Mouse (Mus musculus): ENCODE data around the gene Fam189a1.

Gene Fam189a1

GRCm38 (mm10) chr7:64830214-64830995, 326.0 kb downstream of the Fam189a1 start:
- in situ Hi-C loops (cut with MboI, MseI), result no loop called here

- in situ Hi-C loops (cut with MboI, MseI), result no loop called here
Observed at GRCm38 (mm10) chr7:64821081-64821480, 335.3 kb downstream of the Fam189a1 start.

DNA sequence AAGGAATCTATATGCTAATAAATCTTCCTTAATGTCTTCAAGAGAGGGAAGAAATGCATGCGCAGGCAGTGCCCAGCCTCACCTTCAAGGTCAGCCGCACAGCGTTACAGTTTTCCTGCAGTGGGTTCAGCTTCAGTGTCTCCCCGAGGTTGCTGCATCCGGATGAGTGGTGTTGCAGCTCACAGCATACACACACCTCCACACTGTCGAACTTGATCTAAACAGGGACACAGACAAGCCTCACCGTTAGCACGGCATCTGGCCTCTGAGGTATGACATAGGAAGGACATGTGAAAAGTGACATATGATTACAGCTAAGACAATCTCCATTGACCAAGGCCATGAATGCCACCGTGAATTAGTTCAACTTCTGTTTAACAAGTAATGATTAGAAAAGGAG, 336.7 kb downstream of the Fam189a1 start:
- in situ Hi-C loops (cut with MboI, MseI), result no loop called here

DNA sequence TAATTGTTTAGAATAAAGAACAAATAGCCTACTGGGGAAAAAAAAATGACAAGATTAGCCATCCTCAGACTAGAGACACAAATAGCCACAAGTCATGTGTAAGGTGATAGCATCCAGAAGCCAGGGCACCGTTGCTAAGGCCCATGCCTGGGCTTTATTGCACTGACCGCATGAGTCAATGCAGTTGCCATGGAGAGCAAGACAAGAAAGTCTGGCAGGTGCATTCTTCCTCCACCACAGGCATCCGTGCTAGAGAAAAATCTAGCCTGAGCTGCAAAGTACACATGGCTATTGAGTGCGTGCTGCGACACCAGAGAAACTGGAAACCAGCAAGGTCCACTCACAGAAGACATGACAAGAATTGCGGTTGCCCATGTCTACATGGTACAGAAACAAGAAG, 347.5 kb downstream of the Fam189a1 start:
- in situ Hi-C loops (cut with MboI, MseI), result loop anchor here (5.0 kb wide), 1 partner anchor 88 kb away; no protein-coding TSS in a partner anchor

DNA sequence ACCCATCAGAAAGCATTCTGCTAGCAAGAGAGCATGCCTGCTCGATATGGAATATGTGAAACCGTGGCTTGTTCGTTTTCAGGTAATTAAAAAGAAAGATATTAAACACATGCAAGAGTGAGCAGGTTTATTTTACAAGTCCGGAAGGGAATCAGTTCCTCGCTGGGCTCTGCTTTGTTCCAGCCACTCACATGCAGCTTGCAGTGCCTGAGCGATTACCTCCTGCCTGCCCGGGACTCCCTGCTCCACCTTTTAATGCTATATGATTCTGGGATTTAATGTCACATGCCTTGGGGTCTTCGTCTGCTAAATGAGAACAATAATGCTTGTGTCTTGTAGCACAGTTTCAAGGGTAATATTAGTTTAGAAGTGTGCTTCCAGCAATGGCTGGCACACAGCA, 351.3 kb downstream of the Fam189a1 start:
- in situ Hi-C loops (cut with MboI, MseI), result loop anchor here (5.0 kb wide), 1 partner anchor 92 kb away; no protein-coding TSS in a partner anchor

GRCm38 (mm10) chr7:64795554-64795953, 360.8 kb downstream of the Fam189a1 start:
- in situ Hi-C loops (cut with MboI, MseI), result no loop called here

GRCm38 (mm10) chr7:64792031-64792430, 364.3 kb downstream of the Fam189a1 start:
- in situ Hi-C loops (cut with MboI, MseI), result no loop called here

- in situ Hi-C loops (cut with MboI, MseI), result no loop called here
Observed at GRCm38 (mm10) chr7:64791145-64791544, 365.2 kb downstream of the Fam189a1 start.

DNA sequence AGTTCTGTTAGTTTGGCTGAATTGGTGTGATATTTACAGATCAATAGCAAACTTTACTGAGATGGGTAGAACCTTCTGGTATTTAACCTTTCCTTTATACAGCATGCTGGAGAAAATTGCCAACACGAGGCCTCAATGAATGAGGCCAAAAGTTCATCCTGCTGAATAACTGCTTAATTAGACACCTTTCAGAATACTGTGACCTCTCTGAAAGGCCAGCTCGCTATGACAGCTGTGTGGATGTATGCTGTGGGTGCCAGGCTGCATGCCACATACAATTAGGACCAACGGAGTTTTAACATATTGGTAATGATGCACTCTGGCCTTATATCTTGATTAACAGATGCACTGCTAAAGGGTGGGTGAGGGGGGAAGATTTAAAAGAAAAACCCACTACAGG, 371.3 kb downstream of the Fam189a1 start:
- in situ Hi-C loops (cut with MboI, MseI), result no loop called here

DNA sequence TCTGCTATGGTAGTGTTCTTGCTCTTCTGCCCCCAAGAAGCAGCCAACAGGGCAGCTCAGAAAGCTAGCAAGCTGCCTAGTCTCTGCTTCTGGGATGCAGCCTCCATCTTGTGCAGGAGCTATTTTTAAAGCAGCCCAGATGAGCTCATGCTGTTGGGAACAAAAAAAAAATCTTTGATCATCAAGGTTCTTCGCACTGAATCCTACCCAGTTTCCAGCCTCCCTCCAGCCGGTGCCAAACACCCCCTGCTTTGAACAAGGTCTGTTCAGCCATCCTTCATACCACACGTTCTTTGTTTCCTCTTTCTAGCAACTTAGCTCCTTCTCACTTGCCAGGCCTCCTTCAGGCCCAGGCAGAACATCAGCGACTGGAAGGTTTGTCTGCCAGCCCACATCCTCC, 376.9 kb downstream of the Fam189a1 start:
- in situ Hi-C loops (cut with MboI, MseI), result no loop called here

DNA sequence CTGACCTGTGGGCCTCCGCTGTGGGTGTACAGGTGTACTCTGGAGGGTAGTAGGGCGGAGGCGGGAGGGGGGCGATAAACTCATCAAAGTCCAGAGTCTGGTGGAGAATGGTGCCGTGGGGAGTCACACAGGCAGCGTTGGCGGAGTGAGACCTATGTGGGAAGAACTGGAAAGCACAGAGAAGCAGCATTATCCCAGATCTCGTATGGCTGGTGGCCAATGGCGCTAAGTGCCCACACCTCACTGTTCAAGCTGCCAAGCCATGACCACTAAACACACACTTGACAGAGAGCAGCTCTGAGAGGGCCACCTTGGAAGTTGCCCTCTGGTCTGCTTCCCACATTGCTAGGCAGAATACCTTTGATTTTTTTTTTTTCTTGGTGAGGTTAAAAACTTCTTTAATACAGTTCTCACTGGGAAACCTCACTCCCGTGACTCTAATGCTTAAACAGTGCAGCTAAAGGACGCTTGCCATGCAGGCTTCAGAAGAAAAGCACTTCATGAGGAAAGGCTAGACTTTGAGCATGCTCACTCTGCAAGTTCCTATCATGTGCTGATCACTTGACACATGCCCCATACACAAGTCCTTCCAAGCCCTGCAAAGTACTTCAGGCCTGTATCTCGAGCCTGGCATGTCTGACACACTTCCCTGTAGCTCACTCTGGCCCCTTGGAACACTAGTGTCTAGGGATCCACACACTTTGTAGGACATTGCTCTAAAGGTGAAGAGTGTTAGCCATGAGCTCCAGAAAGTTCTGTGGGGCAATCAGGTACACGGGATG, 379.5 kb downstream of the Fam189a1 start:
- in situ Hi-C loops (cut with MboI, MseI), result no loop called here

- in situ Hi-C loops (cut with MboI, MseI), result no loop called here
Observed at GRCm38 (mm10) chr7:64773465-64773864, 382.9 kb downstream of the Fam189a1 start.

DNA sequence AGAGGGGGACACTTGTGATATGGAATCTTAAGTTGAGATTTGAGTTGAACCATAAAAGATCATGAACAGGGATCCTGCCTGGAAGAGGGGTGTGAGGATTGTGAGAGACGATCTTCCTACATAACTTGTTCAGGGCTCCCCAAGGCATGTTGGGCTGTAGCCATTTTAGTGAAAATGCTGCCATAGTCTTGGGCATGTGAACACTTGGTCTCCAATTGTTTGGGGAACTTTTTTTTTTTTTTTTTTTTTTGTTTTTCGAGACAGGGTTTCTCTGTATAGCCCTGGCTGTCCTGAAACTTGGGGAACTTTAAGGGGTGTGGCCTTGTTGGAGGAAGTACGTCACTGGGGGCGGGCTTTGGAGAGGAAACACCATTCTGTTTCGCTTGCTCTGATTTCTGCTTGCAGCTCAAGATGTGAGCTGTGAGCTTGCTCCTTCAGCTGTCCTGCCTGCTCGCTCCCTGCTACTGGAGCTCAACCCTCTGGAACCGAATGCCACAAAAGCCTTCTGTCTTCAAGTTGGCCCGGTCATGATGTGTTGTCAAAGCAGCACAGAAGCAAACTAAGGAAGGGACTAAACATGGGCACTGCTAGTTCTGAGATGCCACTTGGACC, 385.5 kb downstream of the Fam189a1 start:
- in situ Hi-C loops (cut with MboI, MseI), result no loop called here

DNA sequence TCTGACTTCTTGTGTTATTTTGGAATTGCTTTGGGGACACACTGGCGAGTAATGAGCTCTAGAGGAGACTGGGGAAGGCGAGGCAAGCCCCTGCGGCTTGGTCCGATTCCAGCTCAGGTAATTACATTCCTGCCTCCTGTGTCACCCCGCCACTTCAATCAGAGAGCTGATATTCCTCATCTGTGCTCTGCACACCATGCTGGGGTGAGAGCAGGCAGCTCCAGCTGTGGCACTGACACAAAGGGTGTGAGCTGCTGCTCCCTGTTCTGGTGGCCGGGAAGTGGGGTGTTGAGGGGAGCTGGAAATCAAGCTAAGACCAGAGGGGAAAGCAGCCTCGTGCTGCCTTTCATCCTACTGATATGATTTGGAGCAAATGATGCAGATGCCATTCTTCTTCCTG, 386.6 kb downstream of the Fam189a1 start:
- in situ Hi-C loops (cut with MboI, MseI), result loop anchor here (5.0 kb wide), 1 partner anchor 88 kb away; no protein-coding TSS in a partner anchor

DNA sequence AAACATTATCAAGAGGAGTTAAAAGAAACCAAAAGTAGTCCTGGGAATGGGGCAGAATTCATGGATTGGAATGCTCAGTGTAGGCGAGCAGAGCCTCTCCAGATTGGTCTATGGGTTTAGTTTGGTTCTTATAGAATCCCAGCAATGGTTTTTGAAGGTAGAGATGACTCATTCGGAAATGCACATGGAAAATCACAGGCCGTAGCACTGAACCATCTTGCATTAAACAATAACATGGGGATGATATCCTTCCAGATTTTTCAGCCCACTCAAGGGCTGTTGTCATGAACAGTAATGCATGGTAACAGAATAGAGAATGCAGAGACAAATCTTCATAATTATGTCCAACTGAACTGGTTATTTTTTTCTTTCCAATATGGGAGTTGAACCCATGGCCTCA, 390.8 kb downstream of the Fam189a1 start:
- in situ Hi-C loops (cut with MboI, MseI), result loop anchor here (5.0 kb wide), 1 partner anchor 92 kb away; no protein-coding TSS in a partner anchor

GRCm38 (mm10) chr7:64755141-64755540, 401.2 kb downstream of the Fam189a1 start:
- in situ Hi-C loops (cut with MboI, MseI), result no loop called here

DNA sequence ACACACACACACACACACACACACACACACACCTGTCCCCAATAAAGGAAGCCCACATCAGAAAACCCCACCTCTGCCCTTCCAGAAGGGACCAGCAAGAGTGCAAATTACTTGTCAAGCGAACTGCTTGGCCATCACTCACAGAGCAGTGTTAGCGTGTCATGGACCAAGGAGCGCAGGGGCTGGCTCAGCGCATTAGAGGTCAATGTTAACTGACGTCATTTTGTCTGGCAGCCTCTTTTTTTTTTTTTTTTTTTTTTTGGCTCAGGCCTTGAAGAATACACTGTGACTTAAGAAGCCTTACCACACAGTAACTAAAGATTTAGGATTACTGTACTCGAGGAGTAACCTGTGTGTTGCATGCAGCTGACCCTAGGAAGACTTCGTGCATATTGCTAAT, 402.2 kb downstream of the Fam189a1 start:
- in situ Hi-C loops (cut with MboI, MseI), result no loop called here

DNA sequence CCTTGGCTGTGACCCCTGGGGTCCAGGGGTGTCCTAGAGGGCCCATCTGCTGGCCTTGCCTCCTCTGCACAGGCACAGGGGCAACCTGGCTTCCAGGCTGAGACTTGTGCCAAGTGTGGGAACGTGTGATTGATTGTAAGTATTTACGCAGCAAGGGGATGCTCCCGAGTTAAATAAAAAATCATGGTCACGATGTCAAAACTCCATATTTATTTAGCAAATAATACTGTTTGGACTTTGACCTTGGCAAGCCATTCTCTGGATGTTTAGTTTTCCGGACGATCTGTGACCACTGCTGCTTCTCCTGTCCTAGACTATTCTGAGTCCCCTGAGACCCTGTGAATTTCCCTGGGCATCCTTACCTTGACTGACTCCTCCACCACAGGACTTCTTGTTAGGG, 402.7 kb downstream of the Fam189a1 start:
- in situ Hi-C loops (cut with MboI, MseI), result no loop called here

GRCm38 (mm10) chr7:64752133-64752532, 404.2 kb downstream of the Fam189a1 start:
- in situ Hi-C loops (cut with MboI, MseI), result no loop called here

- in situ Hi-C loops (cut with MboI, MseI), result no loop called here
Observed at GRCm38 (mm10) chr7:64751465-64751864, 404.9 kb downstream of the Fam189a1 start.

DNA sequence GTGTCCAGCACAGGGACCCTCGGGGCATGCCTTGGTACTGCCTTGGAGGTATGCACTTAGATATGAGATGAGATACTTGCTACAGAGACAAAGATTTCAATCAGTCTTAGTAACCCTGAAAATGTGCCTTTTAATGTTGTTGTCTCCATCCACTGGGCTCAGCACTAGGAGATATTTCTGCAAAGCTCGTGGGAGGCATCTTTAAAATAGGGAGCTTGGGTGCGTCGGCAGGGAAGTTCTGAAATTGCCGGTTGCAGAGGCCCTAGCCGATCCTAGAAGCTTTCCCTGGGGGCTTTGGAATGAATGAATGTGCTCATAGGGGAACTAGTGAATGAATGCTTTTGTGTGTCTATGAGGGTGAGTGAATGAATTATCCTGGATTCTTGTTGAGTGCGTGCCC, 412.8 kb downstream of the Fam189a1 start:
- in situ Hi-C loops (cut with MboI, MseI), result loop anchor here (10.0 to 25.0 kb wide), 3 partner anchors 309 to 681 kb away; no protein-coding TSS in a partner anchor
